Mouse (Mus musculus): ENCODE data around the gene Mad2l2. TPM values are rescaled to one million over a fixed set of nuclear protein-coding genes. Genes with fewer than 3 reads are reported as not detected.
A peak's percentile ranks its signal among the peaks of the same experiment; 100 is the strongest.
"Not testable (repeated sequence)": the region's sequence is repeated elsewhere in the genome, so short reads cannot be mapped to it uniquely, and the experiment has no call there.

Mad2l2 gene
- polyA plus RNA-seq, 1 experiment from 2014 or later: 18.8 TPM

- 0 out of 2 replicates have a peak, but pooled peaks cover under 1% of the 10 kb centered on the region for H3K27me3 ChIP-seq (ENCODE audit: insufficient read depth, low read length)
- no peak overlapping the region for H3K27ac ChIP-seq (ENCODE audit: low read depth)
- TF ChIP-seq EP300 (IDR thresholded peaks at IDR 0.05; ENCODE audit: low read depth) (no peak), CTCF (IDR thresholded peaks at IDR 0.05; ENCODE audit: low read depth) (no peak)
- no peaks in the 10 kb centered on the region for H3K9me3 ChIP-seq (ENCODE audit: low read length)
- 81% methylated on average over 12 of the region's 12 CpGs for WGBS (ENCODE audit: insufficient replicate concordance)
- no peaks in the 10 kb centered on the region for H3K36me3 ChIP-seq (replicated peaks; ENCODE audit: insufficient read depth, low read length)
- H3K4me3 ChIP-seq (ENCODE audit: low read depth, low read length): no peak overlapping the region
- H3K4me2 ChIP-seq (ENCODE audit: low read depth, low read length): no peak overlapping the region
- H3K9ac ChIP-seq (replicated peaks): no peak overlapping the region
- ATAC-seq (no peak), DNase-seq (no peak)
- H3K4me1 ChIP-seq (ENCODE audit: insufficient read depth): no peaks in the 10 kb centered on the region
These were observed 51.3 kb downstream of the Mad2l2 start for GRCm38 (mm10) chr4:148181483-148181882.

- H3K27ac ChIP-seq (ENCODE audit: low read depth): no peak overlapping the region
- DNase-seq (no peak), ATAC-seq (no peak)
- TF ChIP-seq CTCF (IDR thresholded peaks at IDR 0.05; ENCODE audit: low read depth): no peak
- TF ChIP-seq EP300 (IDR thresholded peaks at IDR 0.05; ENCODE audit: low read depth): no peak
- no peak overlapping the region for H3K4me3 ChIP-seq (ENCODE audit: low read depth, low read length)
- no peaks in the 10 kb centered on the region for H3K4me1 ChIP-seq (ENCODE audit: insufficient read depth)
- H3K9ac ChIP-seq (replicated peaks): no peak overlapping the region
- 40% methylated on average over 8 of the region's 8 CpGs for WGBS (ENCODE audit: insufficient replicate concordance)
- no peaks in the 10 kb centered on the region for H3K27me3 ChIP-seq (ENCODE audit: insufficient read depth, low read length)
- H3K36me3 ChIP-seq (replicated peaks; ENCODE audit: insufficient read depth, low read length): no peaks in the 10 kb centered on the region
- H3K4me2 ChIP-seq (ENCODE audit: low read depth, low read length): no peak overlapping the region
- no peaks in the 10 kb centered on the region for H3K9me3 ChIP-seq (ENCODE audit: low read length)
These were observed 52.2 kb downstream of the Mad2l2 start for GRCm38 (mm10) chr4:148182363-148182762.

- WGBS (ENCODE audit: insufficient replicate concordance): 71% methylated on average over 9 of the region's 9 CpGs
- Histone ChIP-seq H3K27me3 (ENCODE audit: insufficient read depth, low read length) (0 out of 2 replicates have a peak, but pooled peaks cover 3% of the 10 kb centered on the region), H3K4me1 (ENCODE audit: insufficient read depth) (no peaks in the 10 kb centered on the region), H3K9me3 (ENCODE audit: low read length) (no peaks in the 10 kb centered on the region), H3K27ac (ENCODE audit: low read depth) (no peak overlapping the region), H3K9ac (replicated peaks) (no peak overlapping the region), H3K4me3 (ENCODE audit: low read depth, low read length) (no peak overlapping the region), H3K36me3 (replicated peaks; ENCODE audit: insufficient read depth, low read length) (no peaks in the 10 kb centered on the region), H3K4me2 (ENCODE audit: low read depth, low read length) (no peak overlapping the region)
- DNase-seq: no peak
- no peak for TF ChIP-seq EP300 (IDR thresholded peaks at IDR 0.05; ENCODE audit: low read depth)
- no peak for TF ChIP-seq CTCF (IDR thresholded peaks at IDR 0.05; ENCODE audit: low read depth)
- no peak for ATAC-seq
These were observed 54.4 kb downstream of the Mad2l2 start for GRCm38 (mm10) chr4:148184564-148184963.

- Histone ChIP-seq H3K9me3 (ENCODE audit: low read length) (no peaks in the 10 kb centered on the region), H3K36me3 (replicated peaks; ENCODE audit: insufficient read depth, low read length) (no peaks in the 10 kb centered on the region), H3K4me1 (ENCODE audit: insufficient read depth) (no peaks in the 10 kb centered on the region), H3K9ac (replicated peaks) (no peak overlapping the region), H3K27me3 (ENCODE audit: insufficient read depth, low read length) (0 out of 2 replicates have a peak, but pooled peaks cover 3% of the 10 kb centered on the region), H3K4me3 (ENCODE audit: low read depth, low read length) (no peak overlapping the region), H3K27ac (ENCODE audit: low read depth) (no peak overlapping the region), H3K4me2 (ENCODE audit: low read depth, low read length) (no peak overlapping the region)
- ATAC-seq: no peak
- DNase-seq: no peak
- TF ChIP-seq EP300 (IDR thresholded peaks at IDR 0.05; ENCODE audit: low read depth) (no peak), CTCF (IDR thresholded peaks at IDR 0.05; ENCODE audit: low read depth) (peak; percentile 41)
- WGBS (ENCODE audit: insufficient replicate concordance): 75% methylated on average over 4 of the region's 4 CpGs
These were observed 55.6 kb downstream of the Mad2l2 start for GRCm38 (mm10) chr4:148185819-148186218.

GRCm38 (mm10) chr4:148188767-148189166 is 58.6 kb downstream of the Mad2l2 start:
- not testable (repeated sequence) for H3K4me2 ChIP-seq (ENCODE audit: low read depth, low read length); H3K9me3 ChIP-seq (ENCODE audit: low read length); H3K9ac ChIP-seq (replicated peaks); DNase-seq; H3K27ac ChIP-seq (ENCODE audit: low read depth); H3K4me1 ChIP-seq (ENCODE audit: insufficient read depth); H3K36me3 ChIP-seq (replicated peaks; ENCODE audit: insufficient read depth, low read length); H3K27me3 ChIP-seq (ENCODE audit: insufficient read depth, low read length); H3K4me3 ChIP-seq (ENCODE audit: low read depth, low read length)
- ATAC-seq: peak; percentile 49
- 86% methylated on average over 1 of the region's 1 CpGs for WGBS (ENCODE audit: insufficient replicate concordance)

- 32% methylated on average over 11 of the region's 11 CpGs for WGBS (ENCODE audit: insufficient replicate concordance)
- no peaks in the 10 kb centered on the region for H3K9me3 ChIP-seq (ENCODE audit: low read length)
- no peak for ATAC-seq
- DNase-seq: no peak
- no peaks in the 10 kb centered on the region for H3K36me3 ChIP-seq (replicated peaks; ENCODE audit: insufficient read depth, low read length)
- H3K9ac ChIP-seq (replicated peaks): no peak overlapping the region
- TF ChIP-seq CTCF (IDR thresholded peaks at IDR 0.05; ENCODE audit: low read depth) (no peak), EP300 (IDR thresholded peaks at IDR 0.05; ENCODE audit: low read depth) (no peak)
- no peak overlapping the region for H3K27ac ChIP-seq (ENCODE audit: low read depth)
- H3K27me3 ChIP-seq (ENCODE audit: insufficient read depth, low read length): 0 out of 2 replicates have a peak, but pooled peaks cover 3% of the 10 kb centered on the region
- H3K4me2 ChIP-seq (ENCODE audit: low read depth, low read length): no peak overlapping the region
- peaks cover 3% of the 10 kb centered on the region; the same call in 1 of the 2 replicates for H3K4me1 ChIP-seq (ENCODE audit: insufficient read depth)
- H3K4me3 ChIP-seq (ENCODE audit: low read depth, low read length): no peak overlapping the region
These were observed 62.6 kb downstream of the Mad2l2 start for GRCm38 (mm10) chr4:148192707-148193245.

GRCm38 (mm10) chr4:148194400-148194799 is 64.2 kb downstream of the Mad2l2 start:
- Histone ChIP-seq H3K36me3 (replicated peaks; ENCODE audit: insufficient read depth, low read length) (no peaks in the 10 kb centered on the region), H3K4me2 (ENCODE audit: low read depth, low read length) (no peak overlapping the region)
- TF ChIP-seq EP300 (IDR thresholded peaks at IDR 0.05; ENCODE audit: low read depth): no peak
- TF ChIP-seq CTCF (IDR thresholded peaks at IDR 0.05; ENCODE audit: low read depth): no peak

More at GRCm38 (mm10) chr4:148194400-148194799, 64.2 kb downstream of the Mad2l2 start:
- H3K9me3 ChIP-seq (ENCODE audit: low read length): no peaks in the 10 kb centered on the region
- H3K4me3 ChIP-seq (ENCODE audit: low read depth, low read length): no peak overlapping the region
- no peak for DNase-seq
- peaks cover 3% of the 10 kb centered on the region; the same call in 1 of the 2 replicates for H3K4me1 ChIP-seq (ENCODE audit: insufficient read depth)
- no peak overlapping the region for H3K9ac ChIP-seq (replicated peaks)
- H3K27ac ChIP-seq (ENCODE audit: low read depth): no peak overlapping the region
- no peak for ATAC-seq
- 0 out of 2 replicates have a peak, but pooled peaks cover 3% of the 10 kb centered on the region for H3K27me3 ChIP-seq (ENCODE audit: insufficient read depth, low read length)

Small RNAs within 50 kb of the gene (microRNA-seq; reads per million reads assigned to microRNA genes)
- not detected for gene Mir7022

Other genes starting within 250 kb of the Mad2l2 start
- gene Mfn2, start 225.7 kb upstream of the Mad2l2 start, polyA plus RNA-seq (2015; fragmentation: Nextera tagmentation; extraction: Ambion mirVana): 12.3 and 14.1 TPM in 2 replicates
- gene Plod1, start 193.6 kb upstream of the Mad2l2 start, polyA plus RNA-seq (2015; fragmentation: Nextera tagmentation; extraction: Ambion mirVana): 24.8 and 25.4 TPM in 2 replicates
- gene 2510039O18Rik, start 189.5 kb upstream of the Mad2l2 start, polyA plus RNA-seq (2015; fragmentation: Nextera tagmentation; extraction: Ambion mirVana): 6.5 and 8.5 TPM in 2 replicates
- gene Nppb, start 144.6 kb upstream of the Mad2l2 start, polyA plus RNA-seq (2015; fragmentation: Nextera tagmentation; extraction: Ambion mirVana): not detected in 2 replicates
- gene Nppa, start 129.7 kb upstream of the Mad2l2 start, polyA plus RNA-seq (2015; fragmentation: Nextera tagmentation; extraction: Ambion mirVana): 0.13 TPM in 1 of 2 replicates, not detected in the other
- gene Clcn6, start 91.6 kb upstream of the Mad2l2 start, polyA plus RNA-seq (2015; fragmentation: Nextera tagmentation; extraction: Ambion mirVana): 0.52 and 0.79 TPM in 2 replicates
- gene Mthfr, start 91.3 kb upstream of the Mad2l2 start, polyA plus RNA-seq (2015; fragmentation: Nextera tagmentation; extraction: Ambion mirVana): 3.7 and 4.5 TPM in 2 replicates
- gene Agtrap, start 42.4 kb upstream of the Mad2l2 start, polyA plus RNA-seq (2015; fragmentation: Nextera tagmentation; extraction: Ambion mirVana): 10.4 and 10.8 TPM in 2 replicates
- gene Draxin, start 314 bp downstream of the Mad2l2 start, polyA plus RNA-seq (2015; fragmentation: Nextera tagmentation; extraction: Ambion mirVana): 0.04 and 0.05 TPM in 2 replicates
- 30.1 and 32.0 TPM in 2 replicates for gene Fbxo6, start 21.8 kb downstream of the Mad2l2 start, polyA plus RNA-seq (2015; fragmentation: Nextera tagmentation; extraction: Ambion mirVana)
- gene Fbxo44, start 30.1 kb downstream of the Mad2l2 start, polyA plus RNA-seq (2015; fragmentation: Nextera tagmentation; extraction: Ambion mirVana): 0.81 and 0.97 TPM in 2 replicates
- 0.19 TPM in 1 of 2 replicates, not detected in the other for gene Fbxo2, start 30.2 kb downstream of the Mad2l2 start, polyA plus RNA-seq (2015; fragmentation: Nextera tagmentation; extraction: Ambion mirVana)
- gene Disp3, start 157.6 kb downstream of the Mad2l2 start, polyA plus RNA-seq (2015; fragmentation: Nextera tagmentation; extraction: Ambion mirVana): not detected in 2 replicates

All from liver, postnatal 0 days (tissue).